Mouse (Mus musculus): ENCODE measurements around the gene Gm10282. TPM values are rescaled to one million over a fixed set of nuclear protein-coding genes. Genes with fewer than 3 reads are reported as not detected.

Gm10282 gene
- total and polyA plus RNA-seq, 2 experiments from 2014 or later = 0.15 to 8.4 TPM

GRCm38 (mm10) chr8:72265342-72265741 lies 39.7 kb downstream of the Gm10282 start:
- DNase-seq (ENCODE audit: low spot score) (peak; percentile 47), ATAC-seq (ENCODE audit: insufficient read depth, low read depth) (peak; percentile 1; the same call in 1 of the 2 replicates)
- H3K4me1 ChIP-seq (ENCODE audit: control insufficient read depth, insufficient read depth) = peaks cover 22% of the 10 kb centered on the region
- no peak overlapping the region for H3K4me2 ChIP-seq (ENCODE audit: low read depth, low read length)
- H3K36me3 ChIP-seq (replicated peaks; ENCODE audit: control insufficient read depth, insufficient read depth, low read length) = no peaks in the 10 kb centered on the region
- no peaks in the 10 kb centered on the region for H3K9me3 ChIP-seq (replicated peaks; ENCODE audit: control insufficient read depth, low read length)
- no peak overlapping the region for H3K27ac ChIP-seq (ENCODE audit: low read depth)
- TF ChIP-seq EP300 (IDR thresholded peaks at IDR 0.05; ENCODE audit: low read depth) (peak; percentile 51; the same call in 1 of the 2 replicates), CTCF (IDR thresholded peaks at IDR 0.05; ENCODE audit: low read depth) (no peak)
- 40% methylated on average over 6 of the region's 7 CpGs for WGBS
- no peak overlapping the region for H3K4me3 ChIP-seq (ENCODE audit: low read depth, low read length)
- no peak overlapping the region for H3K9ac ChIP-seq (replicated peaks; ENCODE audit: low read depth, low read length)
- H3K27me3 ChIP-seq (ENCODE audit: control insufficient read depth, insufficient read depth, low read length) = no peaks in the 10 kb centered on the region

- Histone ChIP-seq H3K9ac (replicated peaks; ENCODE audit: low read depth, low read length) (no peak overlapping the region), H3K4me2 (ENCODE audit: low read depth, low read length) (no peak overlapping the region), H3K4me3 (ENCODE audit: low read depth, low read length) (no peak overlapping the region), H3K27ac (ENCODE audit: low read depth) (no peak overlapping the region), H3K36me3 (replicated peaks; ENCODE audit: control insufficient read depth, insufficient read depth, low read length) (no peaks in the 10 kb centered on the region), H3K27me3 (ENCODE audit: control insufficient read depth, insufficient read depth, low read length) (no peaks in the 10 kb centered on the region), H3K9me3 (replicated peaks; ENCODE audit: control insufficient read depth, low read length) (no peaks in the 10 kb centered on the region), H3K4me1 (ENCODE audit: control insufficient read depth, insufficient read depth) (peaks cover 14% of the 10 kb centered on the region)
- no peak for DNase-seq (ENCODE audit: low spot score)
- no peak for TF ChIP-seq EP300 (IDR thresholded peaks at IDR 0.05; ENCODE audit: low read depth)
- no peak for TF ChIP-seq CTCF (IDR thresholded peaks at IDR 0.05; ENCODE audit: low read depth)
- ATAC-seq (ENCODE audit: insufficient read depth, low read depth) = no peak
- 36% methylated on average over 7 of the region's 7 CpGs for WGBS
Measured at GRCm38 (mm10) chr8:72263451-72263850, 41.6 kb downstream of the Gm10282 start.

- no peak overlapping the region for H3K27ac ChIP-seq (ENCODE audit: low read depth)
Measured at GRCm38 (mm10) chr8:72262756-72263155, 42.3 kb downstream of the Gm10282 start.

GRCm38 (mm10) chr8:72261872-72262271 lies 43.2 kb downstream of the Gm10282 start:
- H3K27ac ChIP-seq (ENCODE audit: low read depth) = no peak overlapping the region
- H3K4me1 ChIP-seq (ENCODE audit: control insufficient read depth, insufficient read depth) = peaks cover 11% of the 10 kb centered on the region
- no peak overlapping the region for H3K4me3 ChIP-seq (ENCODE audit: low read depth, low read length)
- ATAC-seq (ENCODE audit: insufficient read depth, low read depth) = no peak; the same call in 1 of the 2 replicates
- H3K4me2 ChIP-seq (ENCODE audit: low read depth, low read length) = no peak overlapping the region
- H3K9ac ChIP-seq (replicated peaks; ENCODE audit: low read depth, low read length) = no peak overlapping the region
- TF ChIP-seq CTCF (IDR thresholded peaks at IDR 0.05; ENCODE audit: low read depth) = peak; percentile 57
- no peak for TF ChIP-seq EP300 (IDR thresholded peaks at IDR 0.05; ENCODE audit: low read depth)
- no peaks in the 10 kb centered on the region for H3K9me3 ChIP-seq (replicated peaks; ENCODE audit: control insufficient read depth, low read length)
- peak; percentile 37 for DNase-seq (ENCODE audit: low spot score)
- H3K27me3 ChIP-seq (ENCODE audit: control insufficient read depth, insufficient read depth, low read length) = no peaks in the 10 kb centered on the region
- H3K36me3 ChIP-seq (replicated peaks; ENCODE audit: control insufficient read depth, insufficient read depth, low read length) = 0 out of 2 replicates have a peak, but pooled peaks cover 2% of the 10 kb centered on the region
- WGBS = 36% methylated on average over 5 of the region's 5 CpGs

More at GRCm38 (mm10) chr8:72262756-72263155, 42.3 kb downstream of the Gm10282 start:
- Histone ChIP-seq H3K9ac (replicated peaks; ENCODE audit: low read depth, low read length) (no peak overlapping the region), H3K4me3 (ENCODE audit: low read depth, low read length) (no peak overlapping the region), H3K4me2 (ENCODE audit: low read depth, low read length) (no peak overlapping the region), H3K4me1 (ENCODE audit: control insufficient read depth, insufficient read depth) (peaks cover 11% of the 10 kb centered on the region), H3K27me3 (ENCODE audit: control insufficient read depth, insufficient read depth, low read length) (no peaks in the 10 kb centered on the region), H3K36me3 (replicated peaks; ENCODE audit: control insufficient read depth, insufficient read depth, low read length) (no peaks in the 10 kb centered on the region), H3K9me3 (replicated peaks; ENCODE audit: control insufficient read depth, low read length) (no peaks in the 10 kb centered on the region)
- 93% methylated on average over 2 of the region's 2 CpGs for WGBS
- ATAC-seq (ENCODE audit: insufficient read depth, low read depth) (no peak), DNase-seq (ENCODE audit: low spot score) (no peak)
- TF ChIP-seq EP300 (IDR thresholded peaks at IDR 0.05; ENCODE audit: low read depth) (no peak), CTCF (IDR thresholded peaks at IDR 0.05; ENCODE audit: low read depth) (no peak)

GRCm38 (mm10) chr8:72261431-72261830 lies 43.6 kb downstream of the Gm10282 start:
- Histone ChIP-seq H3K9me3 (replicated peaks; ENCODE audit: control insufficient read depth, low read length) (no peaks in the 10 kb centered on the region), H3K9ac (replicated peaks; ENCODE audit: low read depth, low read length) (no peak overlapping the region), H3K27me3 (ENCODE audit: control insufficient read depth, insufficient read depth, low read length) (no peaks in the 10 kb centered on the region), H3K27ac (ENCODE audit: low read depth) (peak overlapping the region; percentile 80), H3K4me3 (ENCODE audit: low read depth, low read length) (no peak overlapping the region), H3K4me2 (ENCODE audit: low read depth, low read length) (no peak overlapping the region), H3K36me3 (replicated peaks; ENCODE audit: control insufficient read depth, insufficient read depth, low read length) (0 out of 2 replicates have a peak, but pooled peaks cover 4% of the 10 kb centered on the region), H3K4me1 (ENCODE audit: control insufficient read depth, insufficient read depth) (peaks cover 11% of the 10 kb centered on the region)
- no peak for TF ChIP-seq CTCF (IDR thresholded peaks at IDR 0.05; ENCODE audit: low read depth)
- no peak for TF ChIP-seq EP300 (IDR thresholded peaks at IDR 0.05; ENCODE audit: low read depth)
- no peak for DNase-seq (ENCODE audit: low spot score)
- no peak for ATAC-seq (ENCODE audit: insufficient read depth, low read depth)

GRCm38 (mm10) chr8:72261019-72261418 lies 44.0 kb downstream of the Gm10282 start:
- Histone ChIP-seq H3K9ac (replicated peaks; ENCODE audit: low read depth, low read length) (peak overlapping the region; percentile 31; the same call in 1 of the 2 replicates), H3K4me3 (ENCODE audit: low read depth, low read length) (no peak overlapping the region), H3K4me2 (ENCODE audit: low read depth, low read length) (no peak overlapping the region), H3K9me3 (replicated peaks; ENCODE audit: control insufficient read depth, low read length) (no peaks in the 10 kb centered on the region), H3K27ac (ENCODE audit: low read depth) (peak overlapping the region; percentile 80), H3K4me1 (ENCODE audit: control insufficient read depth, insufficient read depth) (peaks cover 11% of the 10 kb centered on the region), H3K27me3 (ENCODE audit: control insufficient read depth, insufficient read depth, low read length) (no peaks in the 10 kb centered on the region), H3K36me3 (replicated peaks; ENCODE audit: control insufficient read depth, insufficient read depth, low read length) (0 out of 2 replicates have a peak, but pooled peaks cover 5% of the 10 kb centered on the region)
- no peak for TF ChIP-seq EP300 (IDR thresholded peaks at IDR 0.05; ENCODE audit: low read depth)
- TF ChIP-seq CTCF (IDR thresholded peaks at IDR 0.05; ENCODE audit: low read depth) = peak; percentile 82
- 3% methylated on average over 2 of the region's 2 CpGs for WGBS
- ATAC-seq (ENCODE audit: insufficient read depth, low read depth) = peak; percentile 61
- peak; percentile 88 for DNase-seq (ENCODE audit: low spot score)

Data from heart, postnatal 0 days (tissue).